Mouse (Mus musculus) liver, embryonic 12.5 days (tissue): Measurements from ENCODE around the gene Adamtsl4. TPM values are rescaled to one million over a fixed set of nuclear protein-coding genes. Genes with fewer than 3 reads are reported as not detected.
"Not testable (repeated sequence)": the region's sequence is repeated elsewhere in the genome, so short reads cannot be mapped to it uniquely, and the experiment has no call there.

Experiments
- ATAC-seq: fragments of 200-750 bp; cut with Nextera tagmentation; 2 replicates; pipeline ENCODE4 v1.8.0; 2017; ENCODE audit warnings: moderate number of reproducible peaks, mild to moderate bottlenecking, moderate library complexity
- H3K27ac ChIP-seq: fragments of 300-500 bp; sonication (generic); 2 replicates; pipeline ENCODE4 v1.5.1; 2016; ENCODE audit warnings: mild to moderate bottlenecking
- H3K27me3 ChIP-seq: fragments of 300-500 bp; sonication (generic); replicated peaks from 2 replicates; pipeline ENCODE4 v1.6.1; 2016; ENCODE audit warnings: mild to moderate bottlenecking, moderate library complexity
- H3K36me3 ChIP-seq: fragments of 300-500 bp; sonication (generic); 2 replicates; pipeline ENCODE4 v1.6.1; 2016; ENCODE audit warnings: mild to moderate bottlenecking, moderate library complexity
- H3K4me1 ChIP-seq: fragments of 300-500 bp; sonication (generic); 2 replicates; pipeline ENCODE4 v1.6.1; 2016
- H3K4me2 ChIP-seq: fragments of 300-500 bp; sonication (generic); 2 replicates; pipeline ENCODE4 v1.6.1; 2016; ENCODE audit warnings: mild to moderate bottlenecking, moderate library complexity
- H3K4me3 ChIP-seq: fragments of 300-500 bp; sonication (generic); 2 replicates; pipeline ENCODE4 v1.5.1; 2016; ENCODE audit warnings: mild to moderate bottlenecking, moderate library complexity
- H3K9ac ChIP-seq: fragments of 300-500 bp; sonication (generic); 2 replicates; pipeline ENCODE4 v1.6.1; 2016; ENCODE audit warnings: mild to moderate bottlenecking, moderate library complexity
- H3K9me3 ChIP-seq: fragments of 300-500 bp; sonication (generic); replicated peaks from 2 replicates; pipeline ENCODE4 v1.6.1; 2016; ENCODE audit warnings: mild to moderate bottlenecking, moderate library complexity
- WGBS: fragments of 180-500 bp; shearing (Covaris S2); methylation state at CpG from one replicate; pipeline ENCODE4 v1.1.7; 2016; ENCODE audit not compliant: insufficient replicate concordance; 5-methylcytosine and 5-hydroxymethylcytosine counted together
- polyA plus RNA-seq: library from polyadenylated mRNA; unstranded; fragments of >200 nt; fragmentation: Nextera tagmentation; extraction: Ambion mirVana; gene quantifications from 2 replicates; pipeline ENCODE4 v1.2.1, GENCODE M21; 2016

The Adamtsl4 gene
- polyA plus RNA-seq, 1 experiment from 2014 or later: 0.35 TPM

- Histone ChIP-seq H3K9ac (no peak overlapping the region), H3K9me3 (no peaks in the 10 kb centered on the region), H3K4me3 (no peak overlapping the region), H3K4me1 (peaks cover 24% of the 10 kb centered on the region), H3K27me3 (peaks cover 8% of the 10 kb centered on the region), H3K36me3 (no peaks in the 10 kb centered on the region), H3K27ac (no peak overlapping the region), H3K4me2 (no peak overlapping the region)
- no peak for ATAC-seq
- 25% methylated on average over 7 of the region's 7 CpGs for WGBS
Observed at GRCm38 (mm10) chr3:95696360-95696759, 8.6 kb upstream of the Adamtsl4 start.

- H3K4me3 ChIP-seq: no peak overlapping the region
- no peak overlapping the region for H3K4me2 ChIP-seq
- no peak overlapping the region for H3K9ac ChIP-seq
- ATAC-seq: no peak
- H3K4me1 ChIP-seq: peaks cover 19% of the 10 kb centered on the region
- no peaks in the 10 kb centered on the region for H3K9me3 ChIP-seq
- 49% methylated on average over 3 of the region's 3 CpGs for WGBS
- no peak overlapping the region for H3K27ac ChIP-seq
- no peaks in the 10 kb centered on the region for H3K36me3 ChIP-seq
- H3K27me3 ChIP-seq: peaks cover 5% of the 10 kb centered on the region; the same call in 1 of the 2 replicates
Observed at GRCm38 (mm10) chr3:95695796-95696195, 8.1 kb upstream of the Adamtsl4 start.

DNA sequence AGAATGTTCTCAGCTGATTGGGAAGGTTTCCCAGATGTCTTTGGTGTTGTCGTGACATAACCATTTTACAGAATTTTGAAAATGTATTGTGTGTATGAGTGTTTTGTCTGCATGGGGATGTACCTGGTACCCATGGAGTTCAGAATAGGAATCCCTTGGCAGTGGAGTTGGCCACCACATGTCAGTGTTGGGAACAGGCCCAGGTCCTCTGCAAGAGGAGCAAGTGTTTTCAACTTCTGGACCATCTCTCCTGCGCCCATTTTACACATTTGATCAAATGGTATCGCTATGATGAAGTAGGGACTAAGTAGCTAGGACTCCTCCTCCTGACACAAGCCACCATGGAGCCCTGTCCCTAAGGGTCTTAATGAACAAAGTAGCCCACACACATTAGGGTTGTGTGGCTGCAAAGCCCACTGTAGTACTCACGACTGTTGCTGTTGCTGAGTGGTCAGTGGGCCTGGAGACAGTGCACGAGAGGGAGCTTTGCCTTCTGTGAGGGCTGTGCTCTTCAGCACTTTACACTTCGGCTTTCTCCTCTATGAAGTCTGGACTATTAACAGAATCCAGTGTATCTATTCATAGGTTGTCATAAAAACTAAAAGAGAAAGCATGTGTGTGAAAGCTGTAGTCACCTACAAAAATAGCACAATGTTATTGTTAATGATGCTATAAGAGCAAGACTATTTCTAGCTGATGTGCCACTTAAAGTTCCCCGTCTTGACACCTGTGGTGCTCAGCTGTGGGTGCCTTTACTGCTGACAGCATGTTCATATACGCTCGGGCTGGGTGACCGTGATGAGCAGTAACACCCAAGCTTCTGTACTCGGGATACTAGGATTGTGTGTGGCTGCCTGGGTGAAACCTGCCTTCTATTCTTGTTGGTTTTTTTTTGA, 7.3 kb upstream of the Adamtsl4 start:
- H3K27ac ChIP-seq: no peak overlapping the region
- H3K4me2 ChIP-seq: no peak overlapping the region
- 72% methylated on average over 11 of the region's 11 CpGs for WGBS

GRCm38 (mm10) chr3:95693821-95694807, 6.4 kb upstream of the Adamtsl4 start:
- no peak overlapping the region for H3K4me3 ChIP-seq
- no peaks in the 10 kb centered on the region for H3K9me3 ChIP-seq
- H3K4me1 ChIP-seq: peaks cover 26% of the 10 kb centered on the region
- H3K4me2 ChIP-seq: no peak overlapping the region
- no peaks in the 10 kb centered on the region for H3K27me3 ChIP-seq
- H3K27ac ChIP-seq: no peak overlapping the region
- no peak overlapping the region for H3K9ac ChIP-seq
- WGBS: 38% methylated on average over 11 of the region's 11 CpGs
- no peaks in the 10 kb centered on the region for H3K36me3 ChIP-seq
- 0 out of 2 replicates have a peak, but pooled peaks have one; percentile 34 for ATAC-seq

More for the DNA sequence above, 7.3 kb upstream of the Adamtsl4 start:
- Histone ChIP-seq H3K4me3 (no peak overlapping the region), H3K9me3 (no peaks in the 10 kb centered on the region), H3K27me3 (no peaks in the 10 kb centered on the region), H3K4me1 (peaks cover 24% of the 10 kb centered on the region), H3K9ac (no peak overlapping the region), H3K36me3 (no peaks in the 10 kb centered on the region)
- no peak for ATAC-seq

DNA sequence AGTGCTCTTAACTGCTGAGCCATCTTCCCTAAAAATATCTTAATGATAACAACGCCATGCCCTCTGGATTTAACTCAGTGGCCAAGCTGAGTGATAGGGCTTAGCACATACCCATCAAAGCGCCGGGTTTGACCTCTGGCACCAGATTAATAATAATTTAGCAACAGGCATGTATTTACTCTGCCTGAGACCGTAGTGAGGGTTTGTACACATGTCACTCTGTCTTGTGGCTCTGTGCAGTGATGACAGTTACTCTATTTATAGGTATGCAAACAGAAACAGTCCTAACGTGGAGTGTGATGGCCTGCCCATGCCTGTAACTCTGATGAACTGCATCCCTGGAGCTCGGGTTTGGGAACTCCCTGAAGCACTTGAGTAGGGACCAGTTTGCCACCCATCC, 5.0 kb upstream of the Adamtsl4 start:
- ATAC-seq: no peak
- H3K4me3 ChIP-seq: no peak overlapping the region
- H3K4me2 ChIP-seq: no peak overlapping the region
- H3K4me1 ChIP-seq: peaks cover 33% of the 10 kb centered on the region
- 58% methylated on average over 6 of the region's 6 CpGs for WGBS
- H3K27ac ChIP-seq: no peak overlapping the region
- no peaks in the 10 kb centered on the region for H3K9me3 ChIP-seq
- H3K27me3 ChIP-seq: peaks cover 14% of the 10 kb centered on the region
- H3K9ac ChIP-seq: no peak overlapping the region
- H3K36me3 ChIP-seq: no peaks in the 10 kb centered on the region

DNA sequence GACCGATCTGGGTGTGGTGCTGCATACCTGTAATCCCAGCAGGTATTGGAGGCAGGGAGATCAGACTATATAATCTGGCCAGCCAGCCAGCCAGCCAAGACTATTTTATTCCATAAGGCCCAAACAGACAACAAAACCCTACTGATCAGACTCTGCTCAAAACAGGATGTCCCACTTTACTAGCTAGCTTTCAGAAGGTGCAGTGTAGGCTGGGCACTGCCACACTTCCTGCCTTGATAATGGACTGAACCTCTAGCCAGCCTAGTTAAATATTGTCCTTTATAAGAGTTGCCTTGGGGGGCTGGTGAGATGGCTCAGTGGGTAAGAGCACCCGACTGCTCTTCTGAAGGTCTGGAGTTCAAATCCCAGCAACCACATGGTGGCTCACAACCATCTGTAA, 2.8 kb upstream of the Adamtsl4 start:
- Histone ChIP-seq H3K27me3 (peaks cover 36% of the 10 kb centered on the region), H3K4me1 (peaks cover 44% of the 10 kb centered on the region)
- not testable (repeated sequence) for ATAC-seq, H3K36me3 ChIP-seq, H3K9me3 ChIP-seq, H3K27ac ChIP-seq, H3K4me2 ChIP-seq, H3K9ac ChIP-seq, H3K4me3 ChIP-seq
- WGBS: 86% methylated on average over 2 of the region's 2 CpGs

GRCm38 (mm10) chr3:95689940-95690339, 2.2 kb upstream of the Adamtsl4 start:
- Histone ChIP-seq H3K4me2 (no peak overlapping the region), H3K9me3 (no peaks in the 10 kb centered on the region), H3K36me3 (no peaks in the 10 kb centered on the region), H3K4me1 (peaks cover 50% of the 10 kb centered on the region), H3K27ac (no peak overlapping the region), H3K4me3 (no peak overlapping the region), H3K27me3 (peaks cover 40% of the 10 kb centered on the region), H3K9ac (no peak overlapping the region)
- WGBS: 45% methylated on average over 2 of the region's 2 CpGs
- ATAC-seq: no peak

DNA sequence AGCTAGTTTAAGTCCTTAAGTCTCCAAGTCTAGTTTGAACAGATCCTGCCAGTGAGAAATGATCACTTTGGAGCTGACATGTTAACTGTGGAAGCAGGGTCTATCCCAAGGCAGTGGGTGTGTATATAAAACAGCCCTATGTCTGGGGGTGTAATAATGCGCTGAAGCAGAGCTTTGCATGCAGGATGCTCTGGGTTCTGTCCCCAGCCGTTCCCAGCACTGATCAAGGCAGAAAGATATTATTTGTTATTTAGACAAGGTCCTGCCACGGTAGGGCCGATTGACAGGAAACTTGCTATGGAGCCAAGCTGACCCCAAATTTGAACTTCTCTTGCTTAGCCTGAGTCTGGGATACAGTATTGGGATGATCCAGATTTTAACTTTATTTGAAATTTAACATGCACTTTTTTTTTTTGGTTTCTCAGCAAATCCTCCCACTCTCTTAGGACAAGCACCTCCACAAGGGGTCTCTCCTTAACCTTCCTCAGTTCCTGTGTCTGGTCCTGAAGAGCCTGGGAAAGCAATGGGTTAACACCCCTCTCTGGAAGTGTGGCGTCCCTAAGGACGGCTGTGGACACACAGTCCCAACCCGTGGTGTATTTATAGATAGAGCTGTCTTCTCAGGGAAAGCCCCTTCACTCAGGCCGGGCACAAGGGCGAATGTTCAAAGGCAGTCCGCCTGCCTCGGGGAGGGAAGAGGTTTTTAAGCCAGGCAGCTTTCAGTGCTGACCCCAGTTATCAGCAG, 1.6 kb upstream of the Adamtsl4 start:
- no peak for ATAC-seq
- no peaks in the 10 kb centered on the region for H3K9me3 ChIP-seq
- no peak overlapping the region for H3K4me2 ChIP-seq
- H3K36me3 ChIP-seq: no peaks in the 10 kb centered on the region
- no peak overlapping the region for H3K27ac ChIP-seq
- 38% methylated on average over 11 of the region's 11 CpGs for WGBS
- peaks cover 41% of the 10 kb centered on the region for H3K27me3 ChIP-seq
- H3K4me1 ChIP-seq: peaks cover 52% of the 10 kb centered on the region
- H3K4me3 ChIP-seq: no peak overlapping the region
- H3K9ac ChIP-seq: no peak overlapping the region

DNA sequence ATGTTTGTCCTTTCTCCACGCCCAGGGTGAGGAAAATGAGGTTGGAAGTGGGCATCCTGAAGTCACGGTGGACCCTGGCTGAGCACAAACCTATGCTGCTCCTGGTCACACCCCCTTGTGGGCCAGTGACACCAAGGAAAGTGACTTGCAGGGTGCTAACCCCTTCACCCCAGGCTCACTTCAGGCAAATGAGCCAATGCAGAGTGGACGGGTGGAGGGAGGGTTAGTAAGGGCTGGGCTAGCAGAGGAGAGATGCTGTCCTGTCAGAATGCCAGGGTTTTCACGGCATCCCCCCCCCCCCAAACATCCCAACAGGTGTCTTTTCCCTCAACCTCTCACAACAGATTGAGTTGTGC, 571 bp downstream of the Adamtsl4 start:
- no peak for ATAC-seq
- H3K4me2 ChIP-seq: peak overlapping the region; percentile 80
- H3K36me3 ChIP-seq: no peaks in the 10 kb centered on the region
- H3K9ac ChIP-seq: peak overlapping the region; percentile 64
- H3K27me3 ChIP-seq: peaks cover 51% of the 10 kb centered on the region
- WGBS: 31% methylated on average over 4 of the region's 4 CpGs
- H3K9me3 ChIP-seq: no peaks in the 10 kb centered on the region
- peak overlapping the region; percentile 50 for H3K4me3 ChIP-seq
- no peak overlapping the region for H3K27ac ChIP-seq
- H3K4me1 ChIP-seq: peaks cover 41% of the 10 kb centered on the region

- H3K27ac ChIP-seq: no peak overlapping the region
- H3K9ac ChIP-seq: no peak overlapping the region
- no peaks in the 10 kb centered on the region for H3K9me3 ChIP-seq
- H3K36me3 ChIP-seq: no peaks in the 10 kb centered on the region
- no peak overlapping the region for H3K4me3 ChIP-seq
- peaks cover 56% of the 10 kb centered on the region for H3K27me3 ChIP-seq
- ATAC-seq: no peak
- WGBS: 41% methylated on average over 10 of the region's 10 CpGs
- peaks cover 46% of the 10 kb centered on the region for H3K4me1 ChIP-seq
- peak overlapping the region; percentile 80; the same call in 1 of the 2 replicates for H3K4me2 ChIP-seq
Observed at GRCm38 (mm10) chr3:95686492-95687167, 1.1 kb downstream of the Adamtsl4 start.

DNA sequence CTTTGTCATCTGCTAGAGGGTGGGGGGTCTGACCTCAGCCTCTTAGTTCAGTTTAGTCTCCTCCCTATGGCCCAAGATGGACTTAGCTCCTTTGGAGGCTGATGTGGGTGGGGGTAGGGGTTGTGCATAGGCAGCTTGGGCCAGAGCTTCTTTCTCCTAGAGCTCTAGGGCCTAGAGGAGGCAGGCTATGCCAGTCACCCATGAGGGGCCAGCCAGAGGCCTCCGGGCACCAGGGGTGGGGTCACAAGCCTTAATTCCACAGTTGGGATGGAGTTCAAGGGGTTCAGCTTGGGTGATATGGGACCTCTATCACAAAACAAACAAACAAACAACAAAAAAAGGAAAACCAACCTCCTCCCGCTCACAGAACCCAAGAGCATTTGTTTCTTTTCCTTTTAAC, 2.0 kb downstream of the Adamtsl4 start:
- Histone ChIP-seq H3K27me3 (peaks cover 57% of the 10 kb centered on the region), H3K27ac (no peak overlapping the region), H3K4me1 (peaks cover 56% of the 10 kb centered on the region), H3K9ac (no peak overlapping the region), H3K4me3 (no peak overlapping the region), H3K4me2 (no peak overlapping the region), H3K9me3 (no peaks in the 10 kb centered on the region), H3K36me3 (no peaks in the 10 kb centered on the region)
- WGBS: 64% methylated on average over 2 of the region's 2 CpGs
- ATAC-seq: no peak
